Mouse (Mus musculus): ENCODE measurements around the gene Gm614. TPM values are rescaled to one million over a fixed set of nuclear protein-coding genes. Genes with fewer than 3 reads are reported as not detected.

Gene Gm614
- polyA plus RNA-seq, 1 experiment from 2014 or later: not detected

DNA sequence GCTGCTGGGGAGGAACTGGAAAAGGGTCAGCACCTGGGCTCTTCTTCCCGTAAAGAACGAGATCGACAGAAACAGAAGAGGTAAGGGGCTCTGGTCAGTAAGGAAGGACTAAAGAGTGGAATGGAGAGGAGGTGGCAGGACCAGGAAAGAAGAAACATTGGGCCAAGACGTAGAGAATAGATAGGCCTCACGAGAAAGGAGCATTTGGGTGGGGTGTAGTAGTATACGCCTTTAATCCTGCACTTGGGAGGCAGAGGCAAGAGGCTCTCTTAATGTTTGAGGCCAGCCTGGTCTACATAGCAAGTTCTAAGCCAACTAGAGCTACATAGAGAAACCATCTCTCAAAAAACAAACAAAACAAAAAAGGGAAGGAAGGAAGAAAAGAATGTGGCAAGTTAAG, 24.6 kb upstream of the Gm614 start:
- H3K4me1 ChIP-seq (ENCODE audit: control insufficient read depth, insufficient read depth, low read length): no peaks in the 10 kb centered on the region
- 90% methylated on average over 6 of the region's 6 CpGs for WGBS
- no peak for ATAC-seq (ENCODE audit: insufficient read depth, low FRiP score)
- H3K4me3 ChIP-seq (replicated peaks; ENCODE audit: low read length): no peak overlapping the region
- no peaks in the 10 kb centered on the region for H3K9me3 ChIP-seq (replicated peaks; ENCODE audit: control insufficient read depth, low read length)
- no peak overlapping the region for H3K4me2 ChIP-seq (ENCODE audit: low read depth, low read length)
- no peak overlapping the region for H3K9ac ChIP-seq (ENCODE audit: low read length)
- no peaks in the 10 kb centered on the region; the same call in 1 of the 2 replicates for H3K27me3 ChIP-seq (ENCODE audit: control insufficient read depth, insufficient read depth, low read length)
- H3K36me3 ChIP-seq (ENCODE audit: control insufficient read depth, insufficient read depth, low read length): no peaks in the 10 kb centered on the region
- H3K27ac ChIP-seq (ENCODE audit: low read length): no peak overlapping the region

DNA sequence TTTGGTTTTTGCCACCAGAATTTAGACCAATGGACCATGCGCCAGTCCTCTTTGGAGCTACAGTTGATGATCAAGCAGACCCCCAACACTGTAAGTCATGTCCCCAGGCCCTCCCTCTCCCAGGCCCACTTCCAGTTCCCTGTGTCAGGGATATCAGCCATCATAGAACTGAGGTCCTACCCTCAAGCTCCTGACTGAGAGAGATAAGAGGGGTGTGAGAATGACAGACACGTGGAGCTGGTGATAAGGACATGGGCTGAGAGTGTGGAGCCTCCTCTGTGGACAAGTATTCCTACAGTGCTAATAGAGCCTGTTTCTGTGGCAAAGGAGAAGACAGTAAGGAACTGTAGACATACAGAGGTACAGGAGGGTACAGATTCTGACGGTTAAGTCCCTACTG, 23.8 kb upstream of the Gm614 start:
- no peak overlapping the region for H3K9ac ChIP-seq (ENCODE audit: low read length)
- no peaks in the 10 kb centered on the region; the same call in 1 of the 2 replicates for H3K27me3 ChIP-seq (ENCODE audit: control insufficient read depth, insufficient read depth, low read length)
- no peaks in the 10 kb centered on the region for H3K36me3 ChIP-seq (ENCODE audit: control insufficient read depth, insufficient read depth, low read length)
- no peak for ATAC-seq (ENCODE audit: insufficient read depth, low FRiP score)
- no peak overlapping the region for H3K4me2 ChIP-seq (ENCODE audit: low read depth, low read length)
- H3K27ac ChIP-seq (ENCODE audit: low read length): no peak overlapping the region
- H3K4me1 ChIP-seq (ENCODE audit: control insufficient read depth, insufficient read depth, low read length): no peaks in the 10 kb centered on the region
- WGBS: 90% methylated on average over 3 of the region's 3 CpGs
- no peaks in the 10 kb centered on the region for H3K9me3 ChIP-seq (replicated peaks; ENCODE audit: control insufficient read depth, low read length)
- H3K4me3 ChIP-seq (replicated peaks; ENCODE audit: low read length): no peak overlapping the region

DNA sequence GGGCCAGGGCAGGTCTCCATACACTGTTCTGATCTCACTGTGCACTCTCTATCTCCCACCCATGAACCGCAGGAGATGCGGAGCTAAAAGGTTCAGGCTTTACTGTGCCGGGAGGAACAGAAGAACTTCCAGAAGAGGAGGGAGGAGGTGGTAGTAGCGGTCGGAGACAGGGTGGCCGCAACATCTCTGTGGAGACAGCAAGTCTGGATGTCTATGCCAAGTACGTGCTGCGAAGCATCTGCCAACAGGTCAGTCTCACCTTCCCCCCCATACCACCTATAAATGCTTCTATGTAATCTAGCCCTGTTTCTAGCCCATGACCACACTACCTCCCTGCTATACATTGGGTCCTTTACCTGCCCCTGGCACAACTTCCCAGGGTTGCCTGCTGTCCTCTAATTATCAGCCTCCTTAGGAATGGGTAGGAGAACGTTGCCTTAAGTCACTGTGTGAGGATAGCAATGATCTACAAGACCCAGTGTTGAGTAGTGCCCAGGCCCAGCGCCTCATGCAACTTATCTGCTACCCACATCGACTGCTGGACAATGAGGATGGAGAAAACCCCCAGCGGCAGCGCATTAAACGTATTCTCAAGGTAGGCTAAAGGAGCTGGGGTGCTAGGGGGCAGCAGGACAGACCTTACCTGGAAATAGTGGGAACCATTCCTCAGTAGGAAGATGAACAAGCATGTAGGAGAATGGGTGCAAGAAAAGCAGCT, 22.3 kb upstream of the Gm614 start:
- Histone ChIP-seq H3K36me3 (ENCODE audit: control insufficient read depth, insufficient read depth, low read length) (no peaks in the 10 kb centered on the region), H3K27me3 (ENCODE audit: control insufficient read depth, insufficient read depth, low read length) (no peaks in the 10 kb centered on the region), H3K9me3 (replicated peaks; ENCODE audit: control insufficient read depth, low read length) (no peaks in the 10 kb centered on the region), H3K9ac (ENCODE audit: low read length) (no peak overlapping the region), H3K4me2 (ENCODE audit: low read depth, low read length) (no peak overlapping the region), H3K4me1 (ENCODE audit: control insufficient read depth, insufficient read depth, low read length) (no peaks in the 10 kb centered on the region), H3K27ac (ENCODE audit: low read length) (no peak overlapping the region), H3K4me3 (replicated peaks; ENCODE audit: low read length) (no peak overlapping the region)
- ATAC-seq (ENCODE audit: insufficient read depth, low FRiP score): no peak
- 89% methylated on average over 14 of the region's 14 CpGs for WGBS

DNA sequence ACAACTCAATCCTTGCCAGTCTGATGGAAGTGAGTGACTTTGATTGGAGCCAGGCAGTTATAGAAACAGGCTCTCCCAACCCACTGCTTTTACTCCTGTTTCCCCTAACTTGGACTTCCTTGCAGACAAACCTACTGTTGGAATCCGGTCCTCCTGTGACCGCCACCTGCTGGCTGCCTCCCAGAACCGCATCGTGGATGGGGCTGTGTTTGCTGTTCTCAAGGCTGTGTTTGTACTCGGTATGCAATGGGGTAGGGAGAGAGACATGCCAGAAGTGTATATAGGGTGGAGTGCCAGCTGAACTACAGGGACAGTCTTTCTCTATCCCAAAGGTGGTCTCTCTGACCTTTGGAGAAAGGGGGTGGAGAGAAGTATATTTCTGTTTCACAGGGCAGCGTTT, 21.7 kb upstream of the Gm614 start:
- Histone ChIP-seq H3K36me3 (ENCODE audit: control insufficient read depth, insufficient read depth, low read length) (no peaks in the 10 kb centered on the region), H3K9ac (ENCODE audit: low read length) (no peak overlapping the region), H3K4me3 (replicated peaks; ENCODE audit: low read length) (no peak overlapping the region), H3K4me1 (ENCODE audit: control insufficient read depth, insufficient read depth, low read length) (no peaks in the 10 kb centered on the region), H3K9me3 (replicated peaks; ENCODE audit: control insufficient read depth, low read length) (no peaks in the 10 kb centered on the region), H3K27me3 (ENCODE audit: control insufficient read depth, insufficient read depth, low read length) (no peaks in the 10 kb centered on the region), H3K4me2 (ENCODE audit: low read depth, low read length) (no peak overlapping the region), H3K27ac (ENCODE audit: low read length) (no peak overlapping the region)
- peak; percentile 33; the same call in 1 of the 2 replicates for ATAC-seq (ENCODE audit: insufficient read depth, low FRiP score)
- 26% methylated on average over 6 of the region's 6 CpGs for WGBS

DNA sequence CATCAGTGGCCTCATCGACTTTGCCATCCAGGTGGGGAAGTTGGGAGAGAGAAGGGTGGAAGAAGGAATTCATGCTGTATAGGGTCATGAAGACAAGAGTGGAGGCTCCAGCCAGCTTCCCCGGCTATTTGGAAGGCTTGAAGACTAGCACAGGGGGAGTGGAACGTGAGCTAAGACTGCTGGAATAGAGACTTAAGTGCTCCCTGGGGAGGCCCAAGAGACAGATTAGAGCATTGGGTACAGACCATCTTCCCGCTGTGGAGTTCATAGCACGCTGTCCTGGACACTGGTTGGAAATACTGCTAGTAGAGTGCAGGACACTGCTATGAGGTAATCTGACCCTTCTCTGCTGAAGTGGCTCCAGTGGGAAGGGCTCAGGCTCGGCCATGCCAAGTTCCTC, 19.0 kb upstream of the Gm614 start:
- Histone ChIP-seq H3K9ac (ENCODE audit: low read length) (no peak overlapping the region), H3K27ac (ENCODE audit: low read length) (no peak overlapping the region), H3K4me3 (replicated peaks; ENCODE audit: low read length) (no peak overlapping the region), H3K36me3 (ENCODE audit: control insufficient read depth, insufficient read depth, low read length) (no peaks in the 10 kb centered on the region), H3K27me3 (ENCODE audit: control insufficient read depth, insufficient read depth, low read length) (no peaks in the 10 kb centered on the region), H3K4me1 (ENCODE audit: control insufficient read depth, insufficient read depth, low read length) (no peaks in the 10 kb centered on the region), H3K9me3 (replicated peaks; ENCODE audit: control insufficient read depth, low read length) (no peaks in the 10 kb centered on the region), H3K4me2 (ENCODE audit: low read depth, low read length) (no peak overlapping the region)
- no peak for ATAC-seq (ENCODE audit: insufficient read depth, low FRiP score)
- 85% methylated on average over 6 of the region's 6 CpGs for WGBS

DNA sequence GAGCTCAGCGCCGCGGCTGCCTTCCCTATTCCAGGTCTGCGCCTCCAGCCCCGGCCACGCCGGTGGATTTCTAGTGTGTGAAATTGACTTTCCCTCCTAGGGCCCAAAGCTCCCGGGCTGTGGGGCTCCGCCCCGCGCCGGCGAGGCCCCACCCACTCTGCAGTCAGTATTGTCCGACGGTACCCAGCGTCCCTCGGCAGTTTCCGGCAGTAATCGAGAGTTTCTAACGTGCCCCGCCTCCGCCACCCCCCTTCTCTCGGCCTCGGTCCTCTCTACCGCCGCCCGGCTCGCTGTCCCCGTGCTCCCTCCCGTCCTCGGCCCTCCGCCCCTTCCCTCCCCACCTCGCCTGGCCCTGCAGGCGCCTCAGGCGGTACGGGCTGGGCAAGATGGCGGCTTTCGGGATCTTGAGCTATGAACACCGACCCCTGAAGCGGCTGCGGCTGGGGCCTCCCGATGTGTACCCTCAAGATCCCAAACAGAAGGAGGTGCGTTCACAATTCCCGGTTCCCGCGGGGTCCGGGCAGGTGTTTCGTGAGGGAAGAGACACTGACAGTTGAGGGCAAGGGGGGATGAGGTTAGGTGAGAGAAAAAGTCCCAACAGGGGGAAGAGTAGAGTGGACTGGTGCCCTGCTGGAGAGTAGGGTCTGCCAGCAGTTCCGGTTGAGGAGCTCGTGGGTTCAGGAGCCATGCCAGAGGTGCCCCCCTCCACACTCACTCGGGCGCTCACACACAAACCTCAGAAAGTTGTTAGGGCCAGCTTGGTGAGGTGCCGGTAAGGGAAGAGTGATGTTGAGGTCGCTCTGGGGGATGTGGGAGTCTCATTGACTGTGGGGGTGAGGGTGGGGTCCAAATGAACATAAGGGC, 10.3 kb upstream of the Gm614 start, which contains the start of gene Med12:
Gene Med12, plus strand, starts transcription at position 156 of the 864 bp plus-strand sequence.
- 17% methylated on average over 49 of the region's 54 CpGs for WGBS
- no peaks in the 10 kb centered on the region for H3K9me3 ChIP-seq (replicated peaks; ENCODE audit: control insufficient read depth, low read length)
- H3K27ac ChIP-seq (ENCODE audit: low read length): peak within 1 kb of the TSS; percentile 67

DNA sequence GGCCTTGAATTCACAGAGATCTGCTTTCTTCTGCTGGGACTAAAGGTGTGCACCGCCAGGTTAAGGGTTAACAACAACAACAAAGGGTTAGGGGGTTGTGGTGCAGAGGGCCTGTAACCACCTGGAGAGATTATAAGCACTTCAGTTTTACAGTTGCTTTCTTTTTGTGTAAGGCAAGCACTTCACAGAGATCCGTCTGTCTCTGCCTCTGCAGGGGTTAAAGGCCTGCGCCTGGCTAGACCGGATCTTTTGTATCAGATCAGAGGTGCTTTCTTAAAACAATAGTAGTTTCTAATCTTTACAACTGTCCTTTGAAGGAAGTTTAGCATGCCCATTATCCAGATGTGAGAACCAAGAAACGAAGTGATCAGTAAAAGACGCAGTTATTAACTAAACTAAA, 9.6 kb upstream of the Gm614 start:
- Histone ChIP-seq H3K4me1 (ENCODE audit: control insufficient read depth, insufficient read depth, low read length) (no peaks in the 10 kb centered on the region), H3K4me3 (replicated peaks; ENCODE audit: low read length) (peak overlapping the region; percentile 63), H3K9ac (ENCODE audit: low read length) (peak overlapping the region; percentile 40), H3K9me3 (replicated peaks; ENCODE audit: control insufficient read depth, low read length) (no peaks in the 10 kb centered on the region), H3K36me3 (ENCODE audit: control insufficient read depth, insufficient read depth, low read length) (no peaks in the 10 kb centered on the region), H3K27me3 (ENCODE audit: control insufficient read depth, insufficient read depth, low read length) (peaks cover 3% of the 10 kb centered on the region; the same call in 1 of the 2 replicates), H3K4me2 (ENCODE audit: low read depth, low read length) (peak overlapping the region; percentile 52), H3K27ac (ENCODE audit: low read length) (no peak overlapping the region; the same call in 1 of the 2 replicates)
- WGBS: 27% methylated on average over 6 of the region's 6 CpGs
- no peak for ATAC-seq (ENCODE audit: insufficient read depth, low FRiP score)

More for the DNA sequence above, 10.3 kb upstream of the Gm614 start, which contains the start of gene Med12:
- ATAC-seq (ENCODE audit: insufficient read depth, low FRiP score): peak; percentile 98
- Histone ChIP-seq H3K9ac (ENCODE audit: low read length) (peak within 1 kb of the TSS; percentile 81), H3K4me2 (ENCODE audit: low read depth, low read length) (peak within 1 kb of the TSS; percentile 54), H3K36me3 (ENCODE audit: control insufficient read depth, insufficient read depth, low read length) (no peaks in the 10 kb centered on the region), H3K27me3 (ENCODE audit: control insufficient read depth, insufficient read depth, low read length) (no peaks in the 10 kb centered on the region; the same call in 1 of the 2 replicates), H3K4me3 (replicated peaks; ENCODE audit: low read length) (peak within 1 kb of the TSS; percentile 63), H3K4me1 (ENCODE audit: control insufficient read depth, insufficient read depth, low read length) (no peaks in the 10 kb centered on the region)

DNA sequence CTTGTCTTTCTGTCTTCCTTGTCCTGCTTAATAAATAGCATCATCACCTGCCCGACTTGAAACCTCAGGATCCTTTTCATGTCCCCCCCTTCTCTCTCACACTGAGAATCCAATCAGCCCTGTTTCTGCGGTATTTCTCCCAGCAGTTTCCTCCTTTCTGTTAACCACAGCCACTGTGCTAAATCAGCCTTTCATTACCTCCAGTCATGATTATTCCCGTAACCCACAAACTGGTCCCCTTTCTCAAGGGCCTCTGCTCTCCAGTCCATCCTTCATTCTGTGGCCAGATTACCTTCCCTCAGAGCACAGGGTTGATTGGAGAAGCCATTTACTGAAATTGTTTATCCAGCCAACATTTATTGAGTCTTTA, 4.9 kb upstream of the Gm614 start, which contains the start of gene Gm20489:
Gene Gm20489, minus strand, starts transcription at position 269 of the 370 bp plus-strand sequence.
- H3K4me2 ChIP-seq (ENCODE audit: low read depth, low read length): no peak within 1 kb of the TSS
- WGBS: 41% methylated on average over 3 of the region's 3 CpGs
- no peaks in the 10 kb centered on the region for H3K36me3 ChIP-seq (ENCODE audit: control insufficient read depth, insufficient read depth, low read length)
- no peak within 1 kb of the TSS for H3K27ac ChIP-seq (ENCODE audit: low read length)
- H3K4me1 ChIP-seq (ENCODE audit: control insufficient read depth, insufficient read depth, low read length): no peaks in the 10 kb centered on the region
- H3K9me3 ChIP-seq (replicated peaks; ENCODE audit: control insufficient read depth, low read length): no peaks in the 10 kb centered on the region
- H3K4me3 ChIP-seq (replicated peaks; ENCODE audit: low read length): no peak within 1 kb of the TSS
- ATAC-seq (ENCODE audit: insufficient read depth, low FRiP score): no peak
- peaks cover 6% of the 10 kb centered on the region; the same call in 1 of the 2 replicates for H3K27me3 ChIP-seq (ENCODE audit: control insufficient read depth, insufficient read depth, low read length)
- no peak within 1 kb of the TSS for H3K9ac ChIP-seq (ENCODE audit: low read length)
